Mouse (Mus musculus) liver, adult 2 months (tissue): ENCODE results near the gene Akr1e1.

Source experiments
- CTCF ChIP-seq: fragments of 200-500 bp; IDR thresholded peaks from 2 replicates; pipeline ENCODE4 v1.5.1; 2011; ENCODE audit warnings: low read depth, low read length, control low read depth
- POLR2A ChIP-seq: fragments of 200-500 bp; IDR thresholded peaks from 2 replicates; pipeline ENCODE4 v1.6.1; 2011; ENCODE audit warnings: low read length, control low read depth; ENCODE audit not compliant: insufficient read depth; ENCODE audit errors: extremely low read depth

DNA sequence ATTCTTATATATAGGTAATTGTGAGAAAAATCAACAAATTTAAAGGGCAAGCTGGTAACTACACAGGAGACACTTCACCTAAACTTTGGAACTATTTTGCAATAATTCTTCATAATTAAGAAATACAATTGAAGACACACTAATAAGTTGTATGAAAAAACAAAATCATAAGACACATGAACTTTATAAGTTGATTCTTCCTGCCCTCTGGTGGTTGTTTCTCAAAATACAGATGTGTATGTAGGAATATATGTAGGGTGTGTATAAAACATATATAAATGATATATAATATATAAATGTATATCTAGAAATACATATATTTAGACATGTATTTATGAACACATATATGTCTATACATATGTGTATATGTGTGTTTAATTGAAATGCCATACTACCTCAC lies 1.9 kb upstream of the Akr1e1 start:
- TF ChIP-seq CTCF, result peak; percentile 52; the same call in 1 of the 2 replicates
- TF ChIP-seq POLR2A, result no peak
